ENCODE assay signal across 20 mouse cellular contexts in the genomic region with DNA sequence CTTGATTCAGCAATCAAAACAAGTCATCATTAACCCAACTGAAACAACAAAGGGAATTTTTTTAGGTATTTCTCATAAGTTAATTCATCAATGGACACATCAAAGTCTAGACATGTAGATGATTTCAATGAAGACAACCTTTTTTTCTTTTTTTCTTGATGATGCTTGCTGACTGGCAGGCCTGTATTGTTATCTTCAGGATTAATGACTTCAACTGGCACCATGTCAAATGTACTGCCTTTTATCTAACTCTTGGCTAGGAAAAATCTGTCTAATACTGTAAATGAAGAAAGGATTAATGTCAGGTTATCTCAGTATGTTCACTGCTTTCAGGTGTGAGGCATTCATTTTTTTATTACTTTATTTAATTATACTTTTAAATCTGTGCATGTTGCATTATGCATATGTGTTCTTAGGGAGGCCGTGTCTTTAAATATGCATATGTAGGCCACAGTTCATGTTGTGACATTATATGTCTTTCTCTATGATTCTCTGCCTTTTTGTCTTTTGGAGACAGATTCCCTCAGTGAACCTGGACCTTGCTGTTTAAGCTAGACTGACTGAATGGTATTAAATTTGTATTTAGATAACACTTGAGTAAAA.
DNase-seq lines count a peak whose midpoint lies in the region; ATAC-seq and TF ChIP-seq lines count a peak whose summit lies in the region.
"Had no signal": no experiment of that assay in that cellular context is flagged by ENCODE, and none has a peak within 500 bp of the region (broad histone marks: within the 10 kb centered on the region; RNA-seq: fewer than 3 reads in every experiment).

No protein-coding gene starts in this region.

- peak; percentile 71 for ATAC-seq in forebrain, embryonic 15.5 days (replicated peaks)
- no peak for ATAC-seq in forebrain, embryonic 11.5 days (replicated peaks; ENCODE audit: low FRiP score)
- peak; percentile 80 for ATAC-seq in forebrain, embryonic 16.5 days
- peak; percentile 86 for ATAC-seq in midbrain, embryonic 15.5 days (replicated peaks)
- ATAC-seq in liver, postnatal 0 days: no peak
- ATAC-seq: intestine, embryonic 16.5 days had no signal

- no peak overlapping the region for H3K4me3 ChIP-seq in forebrain, embryonic 15.5 days
- H3K4me3 ChIP-seq in forebrain, embryonic 11.5 days (ENCODE audit: low read depth, low read length): no peak overlapping the region
- no peak overlapping the region for H3K4me3 ChIP-seq in MEL (ENCODE audit: control insufficient read depth in 1 of 2, insufficient read depth in 1 of 2, low read depth in 2 of 2, low read length in 2 of 2)
- H3K4me3 ChIP-seq in forebrain, embryonic 16.5 days (replicated peaks; ENCODE audit: low read length): no peak overlapping the region
- no peak overlapping the region for H3K4me3 ChIP-seq in midbrain, embryonic 15.5 days
- no peak overlapping the region for H3K4me3 ChIP-seq in liver, postnatal 0 days (ENCODE audit: low read depth, low read length)
- H3K4me3 ChIP-seq: embryonic facial prominence, embryonic 12.5 days; heart, embryonic 13.5 days; hindbrain, embryonic 15.5 days had no signal

- no peak for TF ChIP-seq POLR2A in MEL (IDR thresholded peaks at IDR 0.05; ENCODE audit: control insufficient read depth in 1 of 2, insufficient read depth in 1 of 2, low read depth in 1 of 2, low read length in 2 of 2, poor library complexity in 1 of 2)

- H3K4me2 ChIP-seq in forebrain, embryonic 15.5 days (replicated peaks): no peak overlapping the region
- H3K4me2 ChIP-seq in forebrain, embryonic 11.5 days (ENCODE audit: low read depth, low read length, severe bottlenecking): no peak overlapping the region
- no peak overlapping the region for H3K4me2 ChIP-seq in forebrain, embryonic 16.5 days (ENCODE audit: low read length)
- H3K4me2 ChIP-seq in midbrain, embryonic 15.5 days: no peak overlapping the region
- H3K4me2 ChIP-seq in liver, postnatal 0 days (ENCODE audit: low read depth, low read length): no peak overlapping the region
- H3K4me2 ChIP-seq: embryonic facial prominence, embryonic 12.5 days; heart, embryonic 13.5 days; hindbrain, embryonic 15.5 days had no signal

- no peak for TF ChIP-seq CTCF in MEL (IDR thresholded peaks at IDR 0.05 in 2 of 3, conservative IDR thresholded peaks at IDR 0.05 in 1 of 3; ENCODE audit: control insufficient read depth in 1 of 3, insufficient read depth in 1 of 3, low read depth in 2 of 3, low read length in 3 of 3, poor library complexity in 1 of 3, severe bottlenecking in 1 of 3)
- no peak for TF ChIP-seq CTCF in liver, postnatal 0 days (IDR thresholded peaks at IDR 0.05; ENCODE audit: low read depth)

- no peak for TF ChIP-seq EP300 in MEL (IDR thresholded peaks at IDR 0.05; ENCODE audit: low read depth in 1 of 2, low read length in 2 of 2)
- no peak for TF ChIP-seq EP300 in liver, postnatal 0 days (IDR thresholded peaks at IDR 0.05; ENCODE audit: low read depth)

- no peak overlapping the region for H3K9ac ChIP-seq in forebrain, embryonic 15.5 days (replicated peaks)
- no peak overlapping the region for H3K9ac ChIP-seq in forebrain, embryonic 11.5 days (ENCODE audit: low read length)
- no peak overlapping the region for H3K9ac ChIP-seq in MEL (ENCODE audit: control insufficient read depth, low read depth, low read length, poor library complexity, severe bottlenecking)
- no peak overlapping the region for H3K9ac ChIP-seq in forebrain, embryonic 16.5 days (replicated peaks; ENCODE audit: low read depth, low read length)
- no peak overlapping the region for H3K9ac ChIP-seq in midbrain, embryonic 15.5 days
- no peak overlapping the region for H3K9ac ChIP-seq in liver, postnatal 0 days (replicated peaks)
- H3K9ac ChIP-seq: embryonic facial prominence, embryonic 12.5 days; heart, embryonic 13.5 days; hindbrain, embryonic 15.5 days had no signal

- no peaks in the 10 kb centered on the region for H3K79me2 ChIP-seq in MEL (ENCODE audit: control insufficient read depth, insufficient read depth, low read length, poor library complexity)

- WGBS in forebrain, embryonic 15.5 days: 44% methylated on average over 1 of the region's 1 CpGs
- WGBS in forebrain, embryonic 11.5 days: 92% methylated on average over 1 of the region's 1 CpGs
- 30% methylated on average over 1 of the region's 1 CpGs for WGBS in forebrain, embryonic 16.5 days
- 50% methylated on average over 1 of the region's 1 CpGs for WGBS in midbrain, embryonic 15.5 days
- WGBS in liver, postnatal 0 days (ENCODE audit: insufficient replicate concordance): 88% methylated on average over 1 of the region's 1 CpGs

- H3K27me3 ChIP-seq in forebrain, embryonic 15.5 days: no peaks in the 10 kb centered on the region
- H3K27me3 ChIP-seq in forebrain, embryonic 11.5 days (ENCODE audit: control insufficient read depth, insufficient read depth, low read length): no peaks in the 10 kb centered on the region
- H3K27me3 ChIP-seq in MEL (ENCODE audit: control insufficient read depth in 1 of 2, insufficient read depth in 2 of 2, low read length in 2 of 2): no peaks in the 10 kb centered on the region
- H3K27me3 ChIP-seq in forebrain, embryonic 16.5 days (replicated peaks; ENCODE audit: control insufficient read depth, insufficient read depth, low read length): no peaks in the 10 kb centered on the region
- no peaks in the 10 kb centered on the region for H3K27me3 ChIP-seq in midbrain, embryonic 15.5 days (replicated peaks)
- H3K27me3 ChIP-seq in liver, postnatal 0 days (ENCODE audit: insufficient read depth, low read length): no peaks in the 10 kb centered on the region
- H3K27me3 ChIP-seq: CH12.LX; embryonic facial prominence, embryonic 12.5 days; heart, embryonic 13.5 days; hindbrain, embryonic 15.5 days had no signal

- DNase-seq in forebrain, embryonic 11.5 days (ENCODE audit: low spot score): no peak
- no peak for DNase-seq in MEL (ENCODE audit: low read depth, low spot score)
- DNase-seq in kidney, postnatal 25 days: no peak
- no peak for DNase-seq in liver, postnatal 0 days
- DNase-seq: adrenal gland, adult 2 months; adrenal gland, postnatal 36 days; cerebellum, adult 11-12 months; cerebellum, adult 9-10 months; cerebellum, postnatal 25 days; gastrocnemius, postnatal 36 days; heart, adult 11 months; heart, postnatal 36 days had no signal

- H3K4me1 ChIP-seq in forebrain, embryonic 15.5 days: no peaks in the 10 kb centered on the region
- no peaks in the 10 kb centered on the region for H3K4me1 ChIP-seq in forebrain, embryonic 11.5 days (replicated peaks; ENCODE audit: control insufficient read depth, insufficient read depth, low read length)
- no peaks in the 10 kb centered on the region for H3K4me1 ChIP-seq in MEL (ENCODE audit: control insufficient read depth in 1 of 2, insufficient read depth in 2 of 2, low read length in 2 of 2)
- no peaks in the 10 kb centered on the region for H3K4me1 ChIP-seq in forebrain, embryonic 16.5 days (replicated peaks; ENCODE audit: control insufficient read depth, insufficient read depth, low read length)
- H3K4me1 ChIP-seq in midbrain, embryonic 15.5 days: no peaks in the 10 kb centered on the region
- no peaks in the 10 kb centered on the region for H3K4me1 ChIP-seq in liver, postnatal 0 days (ENCODE audit: insufficient read depth)
- H3K4me1 ChIP-seq: embryonic facial prominence, embryonic 12.5 days; heart, embryonic 13.5 days; hindbrain, embryonic 15.5 days had no signal

- H3K36me3 ChIP-seq in forebrain, embryonic 15.5 days: no peaks in the 10 kb centered on the region
- no peaks in the 10 kb centered on the region for H3K36me3 ChIP-seq in forebrain, embryonic 11.5 days (ENCODE audit: control insufficient read depth, insufficient read depth, low read length)
- no peaks in the 10 kb centered on the region for H3K36me3 ChIP-seq in MEL (ENCODE audit: control insufficient read depth in 1 of 2, insufficient read depth in 2 of 2, low read length in 2 of 2)
- H3K36me3 ChIP-seq in forebrain, embryonic 16.5 days (ENCODE audit: control insufficient read depth, insufficient read depth): no peaks in the 10 kb centered on the region
- H3K36me3 ChIP-seq in midbrain, embryonic 15.5 days (replicated peaks): no peaks in the 10 kb centered on the region
- no peaks in the 10 kb centered on the region for H3K36me3 ChIP-seq in liver, postnatal 0 days (replicated peaks; ENCODE audit: insufficient read depth, low read length)
- H3K36me3 ChIP-seq: embryonic facial prominence, embryonic 12.5 days; heart, embryonic 13.5 days; hindbrain, embryonic 15.5 days had no signal

- no peak for TF ChIP-seq RAD21 in MEL (IDR thresholded peaks at IDR 0.05; ENCODE audit: low read depth, low read length)

- no peaks in the 10 kb centered on the region for H3K9me3 ChIP-seq in forebrain, embryonic 15.5 days
- no peaks in the 10 kb centered on the region for H3K9me3 ChIP-seq in forebrain, embryonic 11.5 days (ENCODE audit: control insufficient read depth, low read length)
- H3K9me3 ChIP-seq in MEL (replicated peaks; ENCODE audit: insufficient read depth, low read length): no peaks in the 10 kb centered on the region
- H3K9me3 ChIP-seq in forebrain, embryonic 16.5 days (ENCODE audit: control insufficient read depth, low read length): no peaks in the 10 kb centered on the region
- no peaks in the 10 kb centered on the region for H3K9me3 ChIP-seq in midbrain, embryonic 15.5 days
- no peaks in the 10 kb centered on the region for H3K9me3 ChIP-seq in liver, postnatal 0 days (ENCODE audit: low read length)
- H3K9me3 ChIP-seq: embryonic facial prominence, embryonic 12.5 days; heart, embryonic 13.5 days; hindbrain, embryonic 15.5 days had no signal

- no peak overlapping the region for H3K27ac ChIP-seq in forebrain, embryonic 15.5 days (replicated peaks)
- H3K27ac ChIP-seq in forebrain, embryonic 11.5 days (ENCODE audit: low read depth, low read length): no peak overlapping the region
- H3K27ac ChIP-seq in MEL (ENCODE audit: control insufficient read depth, low read depth, low read length): no peak overlapping the region
- no peak overlapping the region for H3K27ac ChIP-seq in forebrain, embryonic 16.5 days (ENCODE audit: low read length)
- H3K27ac ChIP-seq in midbrain, embryonic 15.5 days: no peak overlapping the region
- no peak overlapping the region for H3K27ac ChIP-seq in liver, postnatal 0 days (ENCODE audit: low read depth)
- H3K27ac ChIP-seq: embryonic facial prominence, embryonic 12.5 days; heart, embryonic 13.5 days; hindbrain, embryonic 15.5 days had no signal

TF ChIP-seq in MEL, 35 proteins besides CTCF, POLR2A, EP300 and RAD21:
- 0 out of 2 replicates have a peak, but pooled peaks have one; percentile 39 for TF ChIP-seq RCOR1 (IDR thresholded peaks at IDR 0.05; ENCODE audit: low read depth, low read length)
- no peak for TF ChIP-seq BHLHE40 (IDR thresholded peaks at IDR 0.05; ENCODE audit: borderline replicate concordance, low read depth, low read length)
TF ChIP-seq in MEL: peak in this region for 1.

Comparison
In these comparisons a context has a peak if more than half of its experiments do, and no peak if none do; other contexts are left out.
1. ATAC-seq: peak in forebrain, embryonic 15.5 days (single experiment), forebrain, embryonic 16.5 days (single experiment) and midbrain, embryonic 15.5 days (single experiment); none in forebrain, embryonic 11.5 days (single experiment) and liver, postnatal 0 days (single experiment).